Comparison of ENCODE assay signal across 12 mouse cellular contexts in genomic region chr19:58437441-58438071, GRCm38 (mm10). TPM values are rescaled to one million over a fixed set of nuclear protein-coding genes. Genes with fewer than 3 reads are reported as not detected.
DNase-seq lines count a peak whose midpoint lies in the region; ATAC-seq and TF ChIP-seq lines count a peak whose summit lies in the region.
"Had no signal": no experiment of that assay in that cellular context is flagged by ENCODE, and none has a peak within 500 bp of the region (broad histone marks: within the 10 kb centered on the region; RNA-seq: fewer than 3 reads in every experiment).

No protein-coding gene starts in this region.

- 61% methylated on average over 10 of the region's 10 CpGs for WGBS in intestine, embryonic 14.5 days
- WGBS in intestine, postnatal 0 days, result 82% methylated on average over 10 of the region's 10 CpGs
- WGBS in neural tube, embryonic 11.5 days, result 57% methylated on average over 10 of the region's 10 CpGs
- WGBS in embryonic facial prominence, embryonic 13.5 days, result 62% methylated on average over 10 of the region's 10 CpGs

- TF ChIP-seq CTCF in intestine, postnatal 0 days (IDR thresholded peaks at IDR 0.05; ENCODE audit: low read depth), result no peak

- ATAC-seq in intestine, embryonic 14.5 days (replicated peaks; ENCODE audit: low FRiP score, low TSS enrichment, low read depth), result no peak
- ATAC-seq in intestine, postnatal 0 days, result no peak
- ATAC-seq in neural tube, embryonic 11.5 days (ENCODE audit: insufficient read depth, low FRiP score, low TSS enrichment), result peak; percentile 41; the same call in 1 of the 2 replicates
- ATAC-seq in embryonic facial prominence, embryonic 13.5 days (ENCODE audit: insufficient number of reproducible peaks, insufficient read depth, low FRiP score, low TSS enrichment, low read depth), result no peak

- H3K9ac ChIP-seq in intestine, embryonic 14.5 days (ENCODE audit: low read length), result no peak overlapping the region
- no peak overlapping the region for H3K9ac ChIP-seq in intestine, postnatal 0 days (ENCODE audit: low read depth, low read length)
- H3K9ac ChIP-seq in neural tube, embryonic 11.5 days (ENCODE audit: low read length), result no peak overlapping the region
- no peak overlapping the region for H3K9ac ChIP-seq in embryonic facial prominence, embryonic 13.5 days

- H3K4me3 ChIP-seq in intestine, embryonic 14.5 days (ENCODE audit: low read depth, low read length), result no peak overlapping the region
- no peak overlapping the region for H3K4me3 ChIP-seq in intestine, postnatal 0 days (ENCODE audit: low read depth, low read length)
- no peak overlapping the region for H3K4me3 ChIP-seq in neural tube, embryonic 11.5 days (ENCODE audit: low read depth, low read length)
- no peak overlapping the region for H3K4me3 ChIP-seq in embryonic facial prominence, embryonic 13.5 days
- H3K4me3 ChIP-seq: megakaryocyte, embryonic 14.5 days had no signal

- H3K4me2 ChIP-seq in intestine, embryonic 14.5 days (ENCODE audit: low read length), result no peak overlapping the region
- H3K4me2 ChIP-seq in intestine, postnatal 0 days (replicated peaks; ENCODE audit: low read depth), result no peak overlapping the region
- no peak overlapping the region for H3K4me2 ChIP-seq in neural tube, embryonic 11.5 days (ENCODE audit: low read depth)
- H3K4me2 ChIP-seq in embryonic facial prominence, embryonic 13.5 days, result no peak overlapping the region

- no peaks in the 10 kb centered on the region for H3K36me3 ChIP-seq in intestine, embryonic 14.5 days (ENCODE audit: control insufficient read depth, insufficient read depth, low read length)
- H3K36me3 ChIP-seq in intestine, postnatal 0 days (ENCODE audit: control insufficient read depth, insufficient read depth), result no peaks in the 10 kb centered on the region
- H3K36me3 ChIP-seq in neural tube, embryonic 11.5 days (ENCODE audit: control insufficient read depth, insufficient read depth, low read length), result no peaks in the 10 kb centered on the region; the same call in 1 of the 2 replicates
- no peaks in the 10 kb centered on the region for H3K36me3 ChIP-seq in embryonic facial prominence, embryonic 13.5 days

- peaks cover 28% of the 10 kb centered on the region for H3K4me1 ChIP-seq in intestine, embryonic 14.5 days (replicated peaks; ENCODE audit: control insufficient read depth, insufficient read depth, low read length)
- no peaks in the 10 kb centered on the region for H3K4me1 ChIP-seq in intestine, postnatal 0 days (replicated peaks; ENCODE audit: control insufficient read depth, insufficient read depth, low read length)
- H3K4me1 ChIP-seq in neural tube, embryonic 11.5 days (ENCODE audit: control insufficient read depth, insufficient read depth, low read length), result peaks cover 16% of the 10 kb centered on the region
- peaks cover 22% of the 10 kb centered on the region for H3K4me1 ChIP-seq in embryonic facial prominence, embryonic 13.5 days
- H3K4me1 ChIP-seq: megakaryocyte, embryonic 14.5 days had no signal

- no peaks in the 10 kb centered on the region for H3K9me3 ChIP-seq in intestine, embryonic 14.5 days (ENCODE audit: control insufficient read depth, low read length)
- H3K9me3 ChIP-seq in intestine, postnatal 0 days (ENCODE audit: control insufficient read depth), result no peaks in the 10 kb centered on the region
- H3K9me3 ChIP-seq in neural tube, embryonic 11.5 days (ENCODE audit: control insufficient read depth, low read length), result no peaks in the 10 kb centered on the region
- no peaks in the 10 kb centered on the region for H3K9me3 ChIP-seq in embryonic facial prominence, embryonic 13.5 days
- H3K9me3 ChIP-seq: megakaryocyte, embryonic 14.5 days had no signal

- no peaks in the 10 kb centered on the region for H3K27me3 ChIP-seq in intestine, embryonic 14.5 days (replicated peaks; ENCODE audit: control insufficient read depth, insufficient read depth, low read length)
- no peaks in the 10 kb centered on the region for H3K27me3 ChIP-seq in intestine, postnatal 0 days (replicated peaks; ENCODE audit: control insufficient read depth, insufficient read depth, low read length)
- H3K27me3 ChIP-seq in neural tube, embryonic 11.5 days (ENCODE audit: control insufficient read depth, insufficient read depth, low read length), result no peaks in the 10 kb centered on the region
- peaks cover 3% of the 10 kb centered on the region; the same call in 1 of the 2 replicates for H3K27me3 ChIP-seq in embryonic facial prominence, embryonic 13.5 days

- DNase-seq in intestine, embryonic 14.5 days (ENCODE audit: low spot score), result no peak
- no peak for DNase-seq in neural tube, embryonic 11.5 days (ENCODE audit: low spot score)
- DNase-seq in neural tube, embryonic 10.5 days (ENCODE audit: extremely low spot score, low spot score), result no peak
- DNase-seq in urinary bladder, postnatal 36 days (ENCODE audit: low spot score in 2 of 2), result no peak
- DNase-seq in frontal cortex, postnatal 25 days (ENCODE audit: low spot score in 2 of 2), result no peak
- DNase-seq: cerebellum, postnatal 36 days; kidney, adult 18-20 months; thymus, postnatal 4 days had no signal

- H3K27ac ChIP-seq in intestine, embryonic 14.5 days (ENCODE audit: low read depth), result 0 out of 2 replicates have a peak overlapping the region, but pooled peaks have one; percentile 43
- no peak overlapping the region for H3K27ac ChIP-seq in intestine, postnatal 0 days (ENCODE audit: low read depth, low read length)
- H3K27ac ChIP-seq in neural tube, embryonic 11.5 days (ENCODE audit: low read depth, low read length), result 0 out of 2 replicates have a peak overlapping the region, but pooled peaks have one; percentile 14
- H3K27ac ChIP-seq in embryonic facial prominence, embryonic 13.5 days, result 0 out of 2 replicates have a peak overlapping the region, but pooled peaks have one; percentile 1
- H3K27ac ChIP-seq: stomach, postnatal 0 days had no signal

RNA-seq across cellular contexts. Expression of gene Gfra1, which starts 18.2 kb away (rescaled TPM):
- polyA plus RNA-seq in intestine, embryonic 14.5 days (2014; fragmentation: Nextera tagmentation; extraction: Ambion mirVana), result 34.3 and 41.3 TPM in 2 replicates
- polyA plus RNA-seq in intestine, postnatal 0 days (2015; fragmentation: Nextera tagmentation; extraction: Ambion mirVana), result 4.9 TPM in 2 replicates
- 39.5 and 40.4 TPM in 2 replicates for polyA plus RNA-seq in neural tube, embryonic 11.5 days (2014; fragmentation: Nextera tagmentation; extraction: Ambion mirVana)
- 22.9 and 24.0 TPM in 2 replicates for polyA plus RNA-seq in embryonic facial prominence, embryonic 13.5 days (2015; fragmentation: Nextera tagmentation; extraction: Ambion mirVana)
